Mouse (Mus musculus) G1E (cell line): Measurements from ENCODE around the gene Rhpn2.
"Not testable (repeated sequence)": the region's sequence is repeated elsewhere in the genome, so short reads cannot be mapped to it uniquely, and the experiment has no call there.

Experiments used
- CTCF ChIP-seq: IDR thresholded peaks from 2 replicates; pipeline ENCODE4 v1.5.1; 2012; ENCODE audit warnings: low read depth, low read length, inconsistent platforms, mixed read lengths
- GATA1 ChIP-seq: IDR thresholded peaks from 2 replicates; pipeline ENCODE4 v1.6.1; 2012; ENCODE audit warnings: borderline replicate concordance, low read length, inconsistent platforms, mixed read lengths
- GATA2 ChIP-seq: IDR thresholded peaks from 2 replicates; pipeline ENCODE4 v1.6.1; 2012; ENCODE audit warnings: low read depth, low read length, inconsistent platforms, borderline replicate concordance
- POLR2AphosphoS5 ChIP-seq: IDR thresholded peaks from 2 replicates; pipeline ENCODE4 v1.6.1; 2012; ENCODE audit warnings: low read depth, low read length, inconsistent platforms; ENCODE audit not compliant: insufficient replicate concordance
- TAL1 ChIP-seq: conservative IDR thresholded peaks from 2 replicates; pipeline ENCODE4 v1.6.1; 2012; ENCODE audit warnings: low read depth, low read length, inconsistent platforms, mixed read lengths

GRCm38 (mm10) chr7:35319221-35319620 lies 14.7 kb upstream of the Rhpn2 start:
- TF ChIP-seq CTCF, GATA1, POLR2AphosphoS5, TAL1, GATA2: not testable (repeated sequence)
